In genomic region chr2:80669868-80670666, GRCm38 (mm10) we compare ENCODE assay signal across 7 mouse cellular contexts. TPM values are rescaled to one million over a fixed set of nuclear protein-coding genes. Genes with fewer than 3 reads are reported as not detected.
DNase-seq lines count a peak whose midpoint lies in the region; ATAC-seq and TF ChIP-seq lines count a peak whose summit lies in the region.

No protein-coding gene starts in this region.

- H3K4me1 ChIP-seq in E14TG2a.4 (replicated peaks; ENCODE audit: low read depth, low read length) = no peaks in the 10 kb centered on the region
- 0 out of 2 replicates have a peak, but pooled peaks cover 2% of the 10 kb centered on the region for H3K4me1 ChIP-seq in liver, postnatal 0 days (ENCODE audit: insufficient read depth)

- TF ChIP-seq CTCF in E14TG2a.4 (conservative IDR thresholded peaks at IDR 0.05; ENCODE audit: low read length) (peak; percentile 44), Patski (IDR thresholded peaks at IDR 0.05) (peak; percentile 54)
- peak; percentile 55 for TF ChIP-seq CTCF in liver, postnatal 0 days (IDR thresholded peaks at IDR 0.05; ENCODE audit: low read depth)

- no peak for TF ChIP-seq EP300 in liver, postnatal 0 days (IDR thresholded peaks at IDR 0.05; ENCODE audit: low read depth)

- 78% methylated on average over 11 of the region's 11 CpGs for WGBS in liver, postnatal 0 days (ENCODE audit: insufficient replicate concordance)

- in situ Hi-C loops in Patski (cut with MboI; ENCODE audit: low pct_unique_long_range_greater_than_20kb) = no loop called here

- POLR2A ChIA-PET in Patski (lab: Charles Lee) = no interaction called here

- no peak for ATAC-seq in Patski
- no peak for ATAC-seq in liver, postnatal 0 days

- no peak overlapping the region for H3K4me3 ChIP-seq in E14TG2a.4 (replicated peaks; ENCODE audit: low read length)
- H3K4me3 ChIP-seq in liver, postnatal 0 days (ENCODE audit: low read depth, low read length) = no peak overlapping the region

- H3K27me3 ChIP-seq in E14TG2a.4 (ENCODE audit: insufficient read depth, low read length) (no peaks in the 10 kb centered on the region), Patski (no peaks in the 10 kb centered on the region)
- H3K27me3 ChIP-seq in liver, postnatal 0 days (ENCODE audit: insufficient read depth, low read length) = no peaks in the 10 kb centered on the region

- H3K4me2 ChIP-seq in liver, postnatal 0 days (ENCODE audit: low read depth, low read length) = no peak overlapping the region

- H3K9me3 ChIP-seq in E14TG2a.4 (ENCODE audit: low read length) = no peaks in the 10 kb centered on the region
- H3K9me3 ChIP-seq in liver, postnatal 0 days (ENCODE audit: low read length) = no peaks in the 10 kb centered on the region

- peak; percentile 7 for DNase-seq in layer of hippocampus, adult 9-10 months (ENCODE audit: low spot score)
- no peak for DNase-seq in layer of hippocampus, postnatal 14 days (ENCODE audit: low spot score in 2 of 2)
- DNase-seq in Patski (ENCODE audit: low read depth, low spot score) = no peak
- DNase-seq in liver, postnatal 0 days = no peak
- no peak for DNase-seq in cerebellum, adult 9-11 months
- no peak for DNase-seq in right cerebral cortex, postnatal 4 days

- CTCF ChIA-PET in Patski (lab: Charles Lee) = interaction anchor here (1.2 kb wide), 1 partner anchor 15 kb away, joined by 3 read pairs; no protein-coding TSS in a partner anchor

- no peak overlapping the region for H3K9ac ChIP-seq in liver, postnatal 0 days (replicated peaks)

- peaks cover 26% of the 10 kb centered on the region for H3K36me3 ChIP-seq in E14TG2a.4 (ENCODE audit: insufficient read depth, low read length)
- no peaks in the 10 kb centered on the region; the same call in 1 of the 2 replicates for H3K36me3 ChIP-seq in liver, postnatal 0 days (replicated peaks; ENCODE audit: insufficient read depth, low read length)

- no peak overlapping the region for H3K27ac ChIP-seq in liver, postnatal 0 days (ENCODE audit: low read depth)

RNA-seq across cellular contexts. Expression of gene Nup35, which starts 53.0 kb away (rescaled TPM):
- 10 to 100 TPM; 15.7 to 23.5 TPM for total RNA-seq in layer of hippocampus, postnatal 14 days (2021)
- 25.0 TPM for polyA plus RNA-seq in Patski (2021)
- 10.6 and 11.7 TPM in 2 replicates for polyA plus RNA-seq in liver, postnatal 0 days (2015; fragmentation: Nextera tagmentation; extraction: Ambion mirVana)

RNA-seq across cellular contexts. Expression of gene Dusp19, which starts 53.2 kb away (rescaled TPM):
- 10 to 100 TPM; 20.1 to 23.6 TPM for total RNA-seq in layer of hippocampus, postnatal 14 days (2021)
- polyA plus RNA-seq in Patski (2021) = 12.6 TPM
- 3.5 and 3.9 TPM in 2 replicates for polyA plus RNA-seq in liver, postnatal 0 days (2015; fragmentation: Nextera tagmentation; extraction: Ambion mirVana)
